Mouse (Mus musculus): ENCODE results near the gene Has1.

DNA sequence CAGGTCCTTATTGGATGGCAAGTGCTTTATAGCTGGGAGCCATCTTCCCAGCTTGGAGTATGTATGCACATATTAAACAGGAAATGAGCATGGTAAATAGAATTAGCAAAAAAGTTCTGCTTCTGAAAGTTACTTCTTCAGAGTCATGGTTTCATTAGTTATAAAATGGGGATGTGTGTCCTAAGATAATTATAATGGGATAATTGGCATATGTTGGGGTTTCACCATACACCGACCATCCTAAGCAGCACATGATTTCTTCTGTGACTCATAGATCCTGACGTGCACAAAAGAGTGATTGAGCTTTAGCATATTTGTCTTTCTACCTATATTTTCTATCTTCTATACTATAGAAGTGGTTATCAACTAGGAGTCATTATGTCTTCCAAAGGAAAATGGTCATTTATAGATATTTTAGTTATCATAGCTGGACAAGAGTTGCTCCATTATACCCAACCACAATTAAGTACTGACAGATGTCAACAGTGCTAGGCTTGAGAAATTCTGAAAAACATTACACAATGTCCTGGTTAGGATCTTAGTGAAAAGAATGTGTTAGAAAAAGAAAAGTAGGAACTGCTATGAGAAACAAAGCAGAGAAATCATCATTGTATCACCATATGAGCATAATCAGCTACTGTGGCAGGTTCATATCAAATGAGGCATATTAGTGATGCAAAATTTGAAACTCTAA lies 34.9 kb upstream of the Has1 start:
- no peak for TF ChIP-seq POLR2A (IDR thresholded peaks at IDR 0.05; ENCODE audit: extremely low read depth, insufficient read depth, low read length)
- TF ChIP-seq CTCF (IDR thresholded peaks at IDR 0.05; ENCODE audit: extremely low read depth, insufficient read depth, low read length): no peak

All from cortical plate, adult 2 months (tissue).